Mouse (Mus musculus) G1E (cell line): ENCODE data around the gene Lypd6. TPM values are rescaled to one million over a fixed set of nuclear protein-coding genes. Genes with fewer than 3 reads are reported as not detected.

Experiments
- ATAC-seq: 2 replicates; pipeline ENCODE4 v1.8.0; 2016; ENCODE audit warnings: mild to moderate bottlenecking; ENCODE audit not compliant: insufficient number of reproducible peaks, poor library complexity, low FRiP score, severe bottlenecking; ENCODE audit errors: extremely low read depth
- DNase-seq: peaks from one replicate; pipeline ENCODE4 v3.0.0; 2012; ENCODE audit warnings: low spot score
- H3K27me3 ChIP-seq: 2 replicates; pipeline ENCODE4 v1.6.1; 2012; ENCODE audit warnings: mild to moderate bottlenecking, low read length, inconsistent platforms; ENCODE audit not compliant: insufficient read depth
- H3K36me3 ChIP-seq: replicated peaks from 2 replicates; pipeline ENCODE3; 2012; ENCODE audit warnings: mild to moderate bottlenecking, inconsistent platforms
- H3K4me1 ChIP-seq: 2 replicates; pipeline ENCODE4 v1.6.1; 2012; ENCODE audit warnings: low read depth, low read length, inconsistent platforms, mixed read lengths; ENCODE audit not compliant: insufficient read depth
- H3K4me3 ChIP-seq: 2 replicates; pipeline ENCODE4 v1.5.1; 2012; ENCODE audit warnings: low read depth, mild to moderate bottlenecking, inconsistent platforms, low read length, moderate library complexity, mixed read lengths
- H3K9me3 ChIP-seq: replicated peaks from 2 replicates; pipeline ENCODE4 v1.6.1; 2012; ENCODE audit warnings: inconsistent platforms
- CTCF ChIP-seq: IDR thresholded peaks from 2 replicates; pipeline ENCODE4 v1.5.1; 2012; ENCODE audit warnings: low read depth, low read length, inconsistent platforms, mixed read lengths
- GATA1 ChIP-seq: IDR thresholded peaks from 2 replicates; pipeline ENCODE4 v1.6.1; 2012; ENCODE audit warnings: borderline replicate concordance, low read length, inconsistent platforms, mixed read lengths
- GATA2 ChIP-seq: IDR thresholded peaks from 2 replicates; pipeline ENCODE4 v1.6.1; 2012; ENCODE audit warnings: low read depth, low read length, inconsistent platforms, borderline replicate concordance
- POLR2AphosphoS5 ChIP-seq: IDR thresholded peaks from 2 replicates; pipeline ENCODE4 v1.6.1; 2012; ENCODE audit warnings: low read depth, low read length, inconsistent platforms; ENCODE audit not compliant: insufficient replicate concordance
- TAL1 ChIP-seq: conservative IDR thresholded peaks from 2 replicates; pipeline ENCODE4 v1.6.1; 2012; ENCODE audit warnings: low read depth, low read length, inconsistent platforms, mixed read lengths
- polyA plus RNA-seq: library from polyadenylated mRNA; stranded (reverse); fragments of >175 nt; gene quantifications from 2 replicates; pipeline ENCODE4 v1.2.3, GENCODE M21; 2012
- total RNA-seq, 2 experiments: library from RNA; stranded (forward) in 1 of 2; stranded (reverse) in 1 of 2; fragments of 200-1000 nt in 1 of 2; fragments of >200 nt in 1 of 2; fragmentation: Nextera tagmentation in 1 of 2; gene quantifications; 2 replicates each; pipeline ENCODE4 v1.2.3; 2014 to 2017

Lypd6 gene
- total and polyA plus RNA-seq, 3 experiments = not detected

DNA sequence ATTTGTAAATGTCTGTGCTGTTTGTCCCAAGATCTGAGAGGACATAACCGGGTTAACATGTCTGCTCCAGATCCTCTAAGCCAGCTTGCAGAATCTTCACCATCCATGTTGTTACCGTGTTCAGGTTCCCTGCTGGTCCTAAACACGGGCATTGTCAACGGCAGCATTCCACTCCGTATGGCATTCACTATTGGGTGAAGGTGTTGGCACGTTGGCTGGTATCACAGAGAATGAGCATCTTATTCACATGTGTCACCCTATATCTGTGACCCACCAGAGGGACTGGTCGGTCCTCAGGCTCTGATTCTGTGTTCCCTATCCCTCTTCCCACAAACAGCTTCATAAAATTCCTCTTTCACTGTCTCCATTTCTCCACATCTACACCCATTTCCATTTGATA, 52.9 kb downstream of the Lypd6 start:
- no peak for TF ChIP-seq GATA1
- TF ChIP-seq GATA2 = no peak
- no peak for TF ChIP-seq TAL1
- no peak for TF ChIP-seq CTCF
- TF ChIP-seq POLR2AphosphoS5 = no peak
- H3K9me3 ChIP-seq = peaks cover 28% of the 10 kb centered on the region
- no peaks in the 10 kb centered on the region for H3K27me3 ChIP-seq
- DNase-seq (no peak), ATAC-seq (no peak)
- no peaks in the 10 kb centered on the region for H3K4me1 ChIP-seq
- no peaks in the 10 kb centered on the region for H3K36me3 ChIP-seq
- no peak overlapping the region for H3K4me3 ChIP-seq

GRCm38 (mm10) chr2:50120839-50121238, 54.6 kb downstream of the Lypd6 start:
- Histone ChIP-seq H3K9me3 (peaks cover 24% of the 10 kb centered on the region), H3K4me1 (no peaks in the 10 kb centered on the region), H3K4me3 (no peak overlapping the region), H3K36me3 (no peaks in the 10 kb centered on the region), H3K27me3 (no peaks in the 10 kb centered on the region)
- no peak for DNase-seq
- TF ChIP-seq TAL1 (no peak), GATA2 (no peak), POLR2AphosphoS5 (no peak), GATA1 (no peak), CTCF (no peak)
- no peak for ATAC-seq

GRCm38 (mm10) chr2:50123376-50123775, 57.1 kb downstream of the Lypd6 start:
- Histone ChIP-seq H3K4me3 (no peak overlapping the region), H3K4me1 (no peaks in the 10 kb centered on the region), H3K9me3 (peaks cover 31% of the 10 kb centered on the region), H3K27me3 (no peaks in the 10 kb centered on the region), H3K36me3 (no peaks in the 10 kb centered on the region)
- ATAC-seq (no peak), DNase-seq (no peak)
- TF ChIP-seq TAL1 = no peak
- no peak for TF ChIP-seq GATA1
- TF ChIP-seq POLR2AphosphoS5 = no peak
- no peak for TF ChIP-seq CTCF
- TF ChIP-seq GATA2 = no peak

GRCm38 (mm10) chr2:50127513-50128175, 61.4 kb downstream of the Lypd6 start:
- no peak for ATAC-seq
- H3K27me3 ChIP-seq = no peaks in the 10 kb centered on the region
- no peak for TF ChIP-seq GATA1
- no peak for TF ChIP-seq POLR2AphosphoS5
- no peak for TF ChIP-seq GATA2
- no peak for TF ChIP-seq CTCF
- TF ChIP-seq TAL1 = no peak
- no peak overlapping the region for H3K4me3 ChIP-seq
- peaks cover 11% of the 10 kb centered on the region for H3K9me3 ChIP-seq
- H3K4me1 ChIP-seq = no peaks in the 10 kb centered on the region
- no peaks in the 10 kb centered on the region for H3K36me3 ChIP-seq
- no peak for DNase-seq

GRCm38 (mm10) chr2:50128322-50129277, 62.4 kb downstream of the Lypd6 start:
- H3K4me3 ChIP-seq = no peak overlapping the region
- ATAC-seq (no peak), DNase-seq (no peak)
- peaks cover 9% of the 10 kb centered on the region for H3K9me3 ChIP-seq
- H3K27me3 ChIP-seq = no peaks in the 10 kb centered on the region
- TF ChIP-seq POLR2AphosphoS5 (no peak), GATA2 (no peak), GATA1 (no peak), CTCF (no peak), TAL1 (no peak)
- no peaks in the 10 kb centered on the region for H3K36me3 ChIP-seq
- no peaks in the 10 kb centered on the region for H3K4me1 ChIP-seq

DNA sequence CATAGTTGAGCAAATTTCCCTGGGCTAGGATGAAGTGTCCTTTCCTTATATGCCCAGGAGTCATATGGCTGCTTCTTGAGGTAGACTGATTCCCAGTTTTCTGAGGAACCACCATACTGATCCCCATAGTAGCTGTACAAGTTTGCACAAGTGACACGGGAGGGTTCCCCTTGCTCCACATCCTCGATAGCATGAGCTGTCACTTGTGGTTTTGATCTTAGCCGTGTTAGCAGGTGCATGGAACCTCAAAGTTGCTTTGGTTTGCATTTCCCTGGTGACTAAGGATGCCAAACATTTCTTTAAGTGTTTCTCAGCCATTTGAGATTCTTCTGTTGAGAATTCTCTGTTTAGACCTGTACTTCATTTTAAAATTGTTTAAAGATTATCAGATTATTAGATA, 64.4 kb downstream of the Lypd6 start:
- H3K9me3 ChIP-seq = peaks cover 9% of the 10 kb centered on the region
- DNase-seq (no peak), ATAC-seq (no peak)
- H3K4me1 ChIP-seq = no peaks in the 10 kb centered on the region
- no peak overlapping the region for H3K4me3 ChIP-seq
- no peaks in the 10 kb centered on the region for H3K27me3 ChIP-seq
- H3K36me3 ChIP-seq = no peaks in the 10 kb centered on the region
- TF ChIP-seq TAL1 (no peak), POLR2AphosphoS5 (no peak), GATA1 (no peak), CTCF (no peak), GATA2 (no peak)
